Mouse (Mus musculus): Measurements from ENCODE around the gene Rab3ip. TPM values are rescaled to one million over a fixed set of nuclear protein-coding genes. Genes with fewer than 3 reads are reported as not detected.

The Rab3ip gene
- total and polyA plus RNA-seq, 3 experiments: 15.2 to 23.2 TPM; not detected in 1

DNA sequence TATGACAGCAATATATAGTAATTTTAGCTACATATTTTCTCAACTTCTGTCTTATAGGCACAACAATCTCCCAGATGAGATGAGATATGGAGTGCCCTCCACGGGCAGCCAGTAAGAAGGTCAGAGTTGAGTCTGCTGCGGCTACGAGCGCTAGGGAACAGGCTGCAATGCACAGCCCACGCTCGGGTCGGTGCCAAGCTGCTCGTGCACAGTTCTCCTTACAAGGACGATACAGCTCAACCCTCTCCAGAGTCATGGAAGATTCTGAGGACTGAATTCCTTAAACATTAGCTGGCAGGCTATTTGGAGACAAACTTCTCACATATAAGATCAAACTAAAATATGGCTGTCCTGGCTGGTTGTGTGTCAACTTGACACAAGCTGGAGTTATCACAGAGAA lies 36.0 kb downstream of the Rab3ip start:
- Histone ChIP-seq H3K36me3 (ENCODE audit: control insufficient read depth in 1 of 2, insufficient read depth in 2 of 2, low read length in 2 of 2) (peaks cover 0 to 5% of the 10 kb centered on the region in 2 experiments; a peak in 1 of 4 replicates), H3K9me3 (replicated peaks; ENCODE audit: insufficient read depth, low read length) (no peaks in the 10 kb centered on the region), H3K27ac (ENCODE audit: control insufficient read depth, low read depth, low read length) (no peak overlapping the region), H3K79me2 (ENCODE audit: control insufficient read depth, insufficient read depth, low read length, poor library complexity) (no peaks in the 10 kb centered on the region), H3K4me1 (ENCODE audit: control insufficient read depth in 1 of 2, insufficient read depth in 2 of 2, low read length in 2 of 2) (no peaks in the 10 kb centered on the region), H3K27me3 (ENCODE audit: control insufficient read depth in 1 of 2, insufficient read depth in 2 of 2, low read length in 2 of 2) (no peaks in the 10 kb centered on the region), H3K9ac (ENCODE audit: control insufficient read depth, low read depth, low read length, poor library complexity, severe bottlenecking) (no peak overlapping the region), H3K4me3 (ENCODE audit: control insufficient read depth in 1 of 2, insufficient read depth in 1 of 2, low read depth in 2 of 2, low read length in 2 of 2) (no peak overlapping the region)
- TF ChIP-seq CTCF (IDR thresholded peaks at IDR 0.05 in 2 of 3, conservative IDR thresholded peaks at IDR 0.05 in 1 of 3; ENCODE audit: control insufficient read depth in 1 of 3, insufficient read depth in 1 of 3, low read depth in 2 of 3, low read length in 3 of 3, poor library complexity in 1 of 3, severe bottlenecking in 1 of 3) (no peak), CHD1 (IDR thresholded peaks at IDR 0.05; ENCODE audit: low read depth, low read length) (no peak), HCFC1 (IDR thresholded peaks at IDR 0.05; ENCODE audit: low read depth, low read length) (no peak), RCOR1 (IDR thresholded peaks at IDR 0.05; ENCODE audit: low read depth, low read length) (no peak), MYC (IDR thresholded peaks at IDR 0.05; ENCODE audit: low read depth, low read length) (no peak), RAD21 (IDR thresholded peaks at IDR 0.05; ENCODE audit: low read depth, low read length) (no peak), EP300 (IDR thresholded peaks at IDR 0.05; ENCODE audit: low read depth in 1 of 2, low read length in 2 of 2) (no peak)
- no peak for DNase-seq (ENCODE audit: low read depth, low spot score)

- TF ChIP-seq EP300 (IDR thresholded peaks at IDR 0.05; ENCODE audit: low read depth in 1 of 2, low read length in 2 of 2) (no peak), ELF1 (IDR thresholded peaks at IDR 0.05; ENCODE audit: low read depth, low read length) (no peak), MEF2A (IDR thresholded peaks at IDR 0.05; ENCODE audit: extremely low read depth, insufficient replicate concordance, low read depth, low read length, poor library complexity, severe bottlenecking) (no peak), MAX (IDR thresholded peaks at IDR 0.05; ENCODE audit: low read length) (no peak), SMC3 (IDR thresholded peaks at IDR 0.05; ENCODE audit: low read depth, low read length) (no peak), MXI1 (IDR thresholded peaks at IDR 0.05; ENCODE audit: low read depth, low read length) (no peak), POLR2AphosphoS2 (IDR thresholded peaks at IDR 0.05; ENCODE audit: low read length) (no peak), RAD21 (IDR thresholded peaks at IDR 0.05; ENCODE audit: low read depth, low read length) (no peak), CHD2 (IDR thresholded peaks at IDR 0.05; ENCODE audit: low read length) (no peak), TAL1 (IDR thresholded peaks at IDR 0.05; ENCODE audit: low read length) (no peak), MAZ (IDR thresholded peaks at IDR 0.05; ENCODE audit: low read depth, low read length) (no peak), USF2 (IDR thresholded peaks at IDR 0.05; ENCODE audit: borderline replicate concordance in 1 of 2, insufficient read depth in 1 of 2, low read depth in 1 of 2, low read length in 2 of 2) (no peak), ETS1 (IDR thresholded peaks at IDR 0.05; ENCODE audit: low read depth, low read length) (no peak), CHD1 (IDR thresholded peaks at IDR 0.05; ENCODE audit: low read depth, low read length) (no peak), CTCF (IDR thresholded peaks at IDR 0.05 in 2 of 3, conservative IDR thresholded peaks at IDR 0.05 in 1 of 3; ENCODE audit: control insufficient read depth in 1 of 3, insufficient read depth in 1 of 3, low read depth in 2 of 3, low read length in 3 of 3, poor library complexity in 1 of 3, severe bottlenecking in 1 of 3) (no peak), E2F4 (IDR thresholded peaks at IDR 0.05; ENCODE audit: borderline replicate concordance, low read depth, low read length) (no peak)
- no peaks in the 10 kb centered on the region for H3K79me2 ChIP-seq (ENCODE audit: control insufficient read depth, insufficient read depth, low read length, poor library complexity)
- H3K4me1 ChIP-seq (ENCODE audit: control insufficient read depth in 1 of 2, insufficient read depth in 2 of 2, low read length in 2 of 2): no peaks in the 10 kb centered on the region
- no peak overlapping the region for H3K4me3 ChIP-seq (ENCODE audit: control insufficient read depth in 1 of 2, insufficient read depth in 1 of 2, low read depth in 2 of 2, low read length in 2 of 2)
- no peak overlapping the region for H3K9ac ChIP-seq (ENCODE audit: control insufficient read depth, low read depth, low read length, poor library complexity, severe bottlenecking)
- H3K36me3 ChIP-seq (ENCODE audit: control insufficient read depth in 1 of 2, insufficient read depth in 2 of 2, low read length in 2 of 2): peaks cover 0 to 5% of the 10 kb centered on the region in 2 experiments; a peak in 1 of 4 replicates
- no peaks in the 10 kb centered on the region for H3K9me3 ChIP-seq (replicated peaks; ENCODE audit: insufficient read depth, low read length)
- H3K27me3 ChIP-seq (ENCODE audit: control insufficient read depth in 1 of 2, insufficient read depth in 2 of 2, low read length in 2 of 2): no peaks in the 10 kb centered on the region
- H3K27ac ChIP-seq (ENCODE audit: control insufficient read depth, low read depth, low read length): no peak overlapping the region
- no peak for DNase-seq (ENCODE audit: low read depth, low spot score)
Measured at GRCm38 (mm10) chr10:116913647-116914273, 36.8 kb downstream of the Rab3ip start.
